ENCODE assay signal across 8 mouse cellular contexts in the genomic region with DNA sequence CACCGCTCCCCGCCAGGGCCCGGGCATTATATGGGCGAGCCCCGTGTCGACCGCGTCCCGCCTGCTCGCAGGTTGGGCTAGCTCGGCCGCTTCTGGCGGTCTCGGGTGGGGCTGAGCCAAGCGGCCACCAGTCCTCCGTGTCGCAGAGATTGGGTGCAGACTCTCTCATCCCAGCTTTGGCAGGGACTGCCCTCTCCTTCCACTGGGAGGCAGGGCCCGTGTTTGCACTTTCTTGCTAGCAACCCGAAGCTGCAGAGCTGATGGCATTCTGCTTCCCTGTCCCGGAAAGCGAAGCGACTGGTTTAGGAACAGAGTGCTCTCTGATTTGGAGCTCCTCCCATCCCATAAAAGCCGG. TPM values are rescaled to one million over a fixed set of nuclear protein-coding genes. Genes with fewer than 3 reads are reported as not detected.
DNase-seq lines count a peak whose midpoint lies in the region; ATAC-seq and TF ChIP-seq lines count a peak whose summit lies in the region.

No protein-coding gene starts in this region.

- no peaks in the 10 kb centered on the region for H3K27me3 ChIP-seq in kidney, postnatal 0 days (ENCODE audit: insufficient read depth, low read length)
- H3K27me3 ChIP-seq in forebrain, embryonic 16.5 days (replicated peaks; ENCODE audit: control insufficient read depth, insufficient read depth, low read length) = no peaks in the 10 kb centered on the region
- H3K27me3 ChIP-seq in liver, postnatal 0 days (ENCODE audit: insufficient read depth, low read length) = no peaks in the 10 kb centered on the region

- peak overlapping the region; percentile 79 for H3K4me2 ChIP-seq in kidney, postnatal 0 days (ENCODE audit: low read length)
- H3K4me2 ChIP-seq in forebrain, embryonic 16.5 days (ENCODE audit: low read length) = peak overlapping the region; percentile 72
- H3K4me2 ChIP-seq in liver, postnatal 0 days (ENCODE audit: low read depth, low read length) = peak overlapping the region; percentile 88

- peak overlapping the region; percentile 97 for H3K9ac ChIP-seq in kidney, postnatal 0 days (ENCODE audit: low read depth, low read length)
- peak overlapping the region; percentile 95 for H3K9ac ChIP-seq in forebrain, embryonic 16.5 days (replicated peaks; ENCODE audit: low read depth, low read length)
- peak overlapping the region; percentile 93 for H3K9ac ChIP-seq in liver, postnatal 0 days (replicated peaks)

- ATAC-seq in kidney, postnatal 0 days (replicated peaks; ENCODE audit: low FRiP score, low read depth) = peak; percentile 35; the same call in 1 of the 2 replicates
- peak; percentile 13; the same call in 1 of the 2 replicates for ATAC-seq in forebrain, embryonic 16.5 days
- peak; percentile 9 for ATAC-seq in liver, postnatal 0 days
- ATAC-seq in monocyte, adult 5-6 weeks (replicated peaks; ENCODE audit: insufficient number of reproducible peaks, low FRiP score, low TSS enrichment, poor library complexity, severe bottlenecking) = no peak

- DNase-seq in kidney, postnatal 0 days (ENCODE audit: low spot score) = peak; percentile 81
- no peak for DNase-seq in kidney, adult 11 months
- DNase-seq in adipocyte (ENCODE audit: low spot score) = peak; percentile 66
- no peak for DNase-seq in liver, postnatal 0 days
- no peak for DNase-seq in right cerebral cortex, postnatal 14 days
- DNase-seq in frontal cortex, postnatal 10 days (ENCODE audit: low spot score in 2 of 2) = no peak

- peak overlapping the region; percentile 99 for H3K27ac ChIP-seq in kidney, postnatal 0 days
- peak overlapping the region; percentile 99 for H3K27ac ChIP-seq in forebrain, embryonic 16.5 days (ENCODE audit: low read length)
- peak overlapping the region; percentile 99 for H3K27ac ChIP-seq in liver, postnatal 0 days (ENCODE audit: low read depth)

- no peak for TF ChIP-seq EP300 in liver, postnatal 0 days (IDR thresholded peaks at IDR 0.05; ENCODE audit: low read depth)

- peak; percentile 25; the same call in 1 of the 2 replicates for TF ChIP-seq CTCF in kidney, postnatal 0 days (IDR thresholded peaks at IDR 0.05; ENCODE audit: low read depth)
- TF ChIP-seq CTCF in liver, postnatal 0 days (IDR thresholded peaks at IDR 0.05; ENCODE audit: low read depth) = 0 out of 2 replicates have a peak, but pooled peaks have one; percentile 11

- peaks cover 8% of the 10 kb centered on the region for H3K4me1 ChIP-seq in kidney, postnatal 0 days (replicated peaks; ENCODE audit: insufficient read depth, low read length)
- H3K4me1 ChIP-seq in forebrain, embryonic 16.5 days (replicated peaks; ENCODE audit: control insufficient read depth, insufficient read depth, low read length) = peaks cover 26% of the 10 kb centered on the region
- H3K4me1 ChIP-seq in liver, postnatal 0 days (ENCODE audit: insufficient read depth) = peaks cover 21% of the 10 kb centered on the region

- under 1% methylated on average over 22 of the region's 23 CpGs for WGBS in kidney, postnatal 0 days
- WGBS in forebrain, embryonic 16.5 days = 0% methylated on average over 23 of the region's 23 CpGs
- under 1% methylated on average over 23 of the region's 23 CpGs for WGBS in liver, postnatal 0 days (ENCODE audit: insufficient replicate concordance)

- peaks cover 25% of the 10 kb centered on the region for H3K36me3 ChIP-seq in kidney, postnatal 0 days (ENCODE audit: insufficient read depth, low read length)
- H3K36me3 ChIP-seq in forebrain, embryonic 16.5 days (ENCODE audit: control insufficient read depth, insufficient read depth) = peaks cover 7% of the 10 kb centered on the region
- H3K36me3 ChIP-seq in liver, postnatal 0 days (replicated peaks; ENCODE audit: insufficient read depth, low read length) = peaks cover 22% of the 10 kb centered on the region

- H3K9me3 ChIP-seq in kidney, postnatal 0 days (replicated peaks; ENCODE audit: low read length) = no peaks in the 10 kb centered on the region
- no peaks in the 10 kb centered on the region for H3K9me3 ChIP-seq in forebrain, embryonic 16.5 days (ENCODE audit: control insufficient read depth, low read length)
- no peaks in the 10 kb centered on the region for H3K9me3 ChIP-seq in liver, postnatal 0 days (ENCODE audit: low read length)

- H3K4me3 ChIP-seq in kidney, postnatal 0 days (replicated peaks; ENCODE audit: low read depth, low read length) = peak overlapping the region; percentile 80
- peak overlapping the region; percentile 97 for H3K4me3 ChIP-seq in forebrain, embryonic 16.5 days (replicated peaks; ENCODE audit: low read length)
- peak overlapping the region; percentile 72 for H3K4me3 ChIP-seq in liver, postnatal 0 days (ENCODE audit: low read depth, low read length)

RNA-seq across cellular contexts. Expression of gene Fam76b, which starts 0.5 kb away (rescaled TPM):
- 19.6 and 20.3 TPM in 2 replicates for polyA plus RNA-seq in kidney, postnatal 0 days (2015; fragmentation: Nextera tagmentation; extraction: Ambion mirVana)
- 24.9 and 27.9 TPM in 2 replicates for polyA plus RNA-seq in forebrain, embryonic 16.5 days (2015; fragmentation: Nextera tagmentation; extraction: Ambion mirVana)
- 6.9 and 7.4 TPM in 2 replicates for polyA plus RNA-seq in liver, postnatal 0 days (2015; fragmentation: Nextera tagmentation; extraction: Ambion mirVana)
- total RNA-seq in monocyte, adult 5-6 weeks (2017) = 107 to 123 TPM (median 121 TPM) in 3 replicates

RNA-seq across cellular contexts. Expression of gene Cep57, which starts 1.2 kb away (rescaled TPM):
- 49.2 and 50.3 TPM in 2 replicates for polyA plus RNA-seq in kidney, postnatal 0 days (2015; fragmentation: Nextera tagmentation; extraction: Ambion mirVana)
- polyA plus RNA-seq in forebrain, embryonic 16.5 days (2015; fragmentation: Nextera tagmentation; extraction: Ambion mirVana) = 41.5 and 46.9 TPM in 2 replicates
- 19.8 and 21.3 TPM in 2 replicates for polyA plus RNA-seq in liver, postnatal 0 days (2015; fragmentation: Nextera tagmentation; extraction: Ambion mirVana)
- 51.4 to 62.9 TPM (median 54.6 TPM) in 3 replicates for total RNA-seq in monocyte, adult 5-6 weeks (2017)

Comparison
In these comparisons a context has a peak if more than half of its experiments do, and no peak if none do; other contexts are left out.
1. DNase-seq: peak in kidney, postnatal 0 days (single experiment) and adipocyte (single experiment); none in kidney, adult 11 months (single experiment), liver, postnatal 0 days (single experiment), right cerebral cortex, postnatal 14 days (single experiment) and frontal cortex, postnatal 10 days (0 of 2).
2. Peak in every context shown above with its lines, with median percentiles within 50 percentile points of each other: H3K27ac ChIP-seq, H3K4me2 ChIP-seq, H3K4me3 ChIP-seq and H3K9ac ChIP-seq.